Mouse (Mus musculus): ENCODE measurements around the gene Prkag2. TPM values are rescaled to one million over a fixed set of nuclear protein-coding genes. Genes with fewer than 3 reads are reported as not detected.
"Not testable (repeated sequence)": the region's sequence is repeated elsewhere in the genome, so short reads cannot be mapped to it uniquely, and the experiment has no call there.

Prkag2 gene
- total RNA-seq, 4 experiments from 2014 or later, result 143 to 198 (median 175) TPM

DNA sequence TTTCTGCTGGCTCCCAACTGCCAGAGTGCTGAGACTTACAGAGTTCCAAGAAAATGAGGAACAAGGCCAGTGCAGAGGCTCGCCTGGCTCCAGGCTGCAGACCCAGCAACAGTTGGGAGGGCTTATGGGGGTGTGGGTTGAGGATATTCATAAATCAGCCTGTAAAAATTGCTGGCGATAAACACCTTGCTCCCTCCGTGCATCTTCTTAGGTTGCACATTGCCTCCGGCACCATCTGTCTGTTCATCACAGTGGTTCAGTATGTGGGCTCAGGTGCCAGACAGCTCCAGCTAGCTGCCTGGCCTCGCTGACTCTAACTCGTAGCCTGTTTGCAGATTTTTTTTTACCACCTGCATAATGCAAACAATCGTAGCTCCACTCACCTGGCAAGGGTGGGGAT lies 13.4 kb downstream of the Prkag2 start:
- DNase-seq (ENCODE audit: low spot score in 2 of 2), result no peak

DNA sequence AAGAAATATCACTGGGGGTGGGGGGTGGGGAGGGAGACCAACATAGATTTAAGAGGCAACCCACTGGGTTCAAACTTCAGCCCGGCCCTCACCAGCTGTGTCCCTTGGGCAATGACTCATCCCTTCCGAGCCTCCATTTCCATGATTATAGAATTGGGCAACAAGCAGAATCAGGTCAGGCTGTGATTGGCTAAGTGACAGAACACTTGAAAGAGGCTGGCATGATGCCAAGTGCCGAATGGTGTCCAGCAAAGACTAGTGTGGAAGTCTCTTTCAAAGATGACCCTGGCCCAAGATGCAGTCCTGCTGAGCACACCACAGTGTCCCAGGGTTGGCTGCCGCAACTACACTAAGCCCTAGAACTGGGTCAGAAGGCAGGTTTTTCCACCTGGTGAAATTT lies 14.2 kb downstream of the Prkag2 start:
- DNase-seq (ENCODE audit: low spot score in 2 of 2), result peak; percentile 63 to 73

DNA sequence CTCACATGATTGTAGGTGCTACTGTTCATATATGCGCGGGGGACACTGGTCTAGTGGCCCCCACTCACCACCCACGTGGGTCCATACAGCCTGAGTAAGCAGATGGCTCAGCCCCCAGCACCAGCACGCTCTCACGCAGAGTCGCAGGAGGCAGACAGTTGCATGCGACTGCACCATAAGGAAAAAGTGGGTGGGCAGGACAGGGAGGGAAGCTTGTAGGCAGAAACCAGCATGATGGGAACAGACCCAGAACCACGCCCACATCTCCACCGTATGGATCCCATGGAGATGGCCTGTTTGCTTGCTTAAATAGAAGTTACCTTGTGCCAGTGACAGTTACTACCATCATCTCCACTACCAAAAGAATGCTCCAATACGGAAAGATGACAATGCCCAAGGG lies 15.3 kb downstream of the Prkag2 start:
- DNase-seq (ENCODE audit: low spot score in 2 of 2), result peak; percentile 89 to 91

DNA sequence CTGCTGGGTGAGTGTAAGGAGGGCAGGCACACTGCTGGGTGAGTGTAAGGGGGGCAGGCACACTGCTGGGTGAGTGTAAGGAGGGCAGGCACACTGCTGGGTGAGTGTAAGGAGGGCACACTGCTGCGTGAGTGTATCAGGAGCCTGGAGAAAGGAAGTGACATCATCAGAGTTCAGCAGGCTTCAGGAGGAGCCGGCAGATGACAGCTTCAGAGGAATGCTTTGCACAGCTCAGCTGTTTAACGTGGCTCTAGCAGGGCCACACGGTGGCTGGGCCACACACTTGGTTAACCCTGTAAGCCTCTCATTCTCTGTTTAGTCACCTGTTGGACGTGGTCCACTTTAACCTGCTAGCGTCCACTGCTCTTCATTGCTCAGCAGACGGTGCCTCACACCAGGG lies 16.6 kb downstream of the Prkag2 start:
- no peak for DNase-seq (ENCODE audit: low spot score in 2 of 2)

GRCm38 (mm10) chr5:25082542-25082941 lies 17.9 kb downstream of the Prkag2 start:
- DNase-seq (ENCODE audit: low spot score in 2 of 2), result no peak

DNA sequence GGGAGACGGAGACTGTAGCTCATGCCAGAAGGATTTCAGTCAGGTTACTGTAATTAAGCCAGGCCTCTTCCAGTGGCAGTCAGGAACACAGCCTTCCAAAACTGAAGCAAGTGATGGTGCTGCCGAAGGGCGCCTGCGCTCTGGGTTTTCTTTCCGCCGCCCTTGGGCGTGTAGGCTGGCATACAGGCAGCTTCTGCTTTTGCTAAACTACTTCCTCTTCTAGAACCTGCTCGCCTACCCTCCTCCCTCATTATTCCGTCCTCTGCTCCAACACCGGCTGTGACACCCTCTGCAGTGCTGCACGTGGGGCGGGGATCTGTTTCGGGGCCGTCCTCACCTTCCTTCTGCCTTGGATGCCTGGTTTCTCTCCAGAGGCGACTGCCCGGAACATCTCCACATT lies 18.9 kb downstream of the Prkag2 start:
- peak; percentile 80 for DNase-seq (ENCODE audit: low spot score in 2 of 2)

- no peak for DNase-seq (ENCODE audit: low spot score in 2 of 2)
Observed at GRCm38 (mm10) chr5:25080994-25081393, 19.4 kb downstream of the Prkag2 start.

DNA sequence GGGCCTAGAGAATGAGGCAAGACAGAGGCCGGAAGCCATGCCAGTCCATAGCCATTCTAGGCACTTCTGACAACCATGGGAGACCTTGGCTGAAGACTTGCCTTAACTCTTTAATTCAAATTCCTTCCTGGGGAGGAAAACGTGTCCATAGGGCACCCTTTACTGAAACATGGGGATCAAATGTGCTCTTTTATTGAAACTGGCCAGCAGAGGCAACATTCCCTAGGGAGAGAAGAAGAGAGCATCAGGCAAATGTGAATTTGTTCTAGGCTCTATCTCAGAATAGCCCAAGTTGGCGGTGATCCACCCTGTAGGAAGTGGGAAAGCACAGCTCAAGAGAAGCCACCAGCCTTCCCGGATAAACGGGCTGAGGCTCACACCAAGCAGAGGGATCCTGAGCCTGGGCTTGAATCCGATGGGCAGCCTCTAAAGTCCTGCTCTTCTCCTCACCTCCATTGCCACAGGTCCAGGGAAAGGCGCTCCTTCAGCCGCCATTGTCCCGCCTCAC lies 19.9 kb downstream of the Prkag2 start:
- peak in 1 of 2 experiments; percentile 74 for DNase-seq (ENCODE audit: low spot score in 2 of 2)

DNA sequence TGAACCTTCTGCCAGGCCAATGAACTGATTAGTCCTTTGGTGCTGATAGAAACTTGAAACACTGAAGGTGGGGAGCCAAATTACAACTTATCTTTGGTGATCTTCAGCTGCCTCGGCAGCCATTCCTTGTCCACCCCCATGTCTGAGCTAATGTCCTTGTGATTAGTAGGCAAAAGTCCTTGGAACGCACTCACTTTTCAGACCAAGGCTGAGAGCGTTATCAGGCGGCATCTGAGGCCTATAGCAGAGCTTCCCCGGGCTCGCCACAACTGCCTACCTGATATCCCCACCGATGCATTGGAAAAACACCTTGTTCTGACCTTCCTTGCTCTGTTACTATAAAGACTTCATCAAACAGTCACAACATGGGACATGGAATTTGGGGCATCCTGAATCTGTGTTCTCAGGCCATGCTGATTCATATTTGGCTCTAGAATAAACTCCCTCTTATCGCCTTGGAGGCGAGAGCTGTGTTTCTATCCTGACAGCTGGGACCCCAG lies 20.6 kb downstream of the Prkag2 start:
- DNase-seq (ENCODE audit: low spot score in 2 of 2), result no peak

- DNase-seq (ENCODE audit: low spot score in 2 of 2), result no peak
Observed at GRCm38 (mm10) chr5:25077873-25078651, 22.4 kb downstream of the Prkag2 start.

GRCm38 (mm10) chr5:25077258-25077657 lies 23.2 kb downstream of the Prkag2 start:
- not testable (repeated sequence) for DNase-seq (ENCODE audit: low spot score in 2 of 2)

DNA sequence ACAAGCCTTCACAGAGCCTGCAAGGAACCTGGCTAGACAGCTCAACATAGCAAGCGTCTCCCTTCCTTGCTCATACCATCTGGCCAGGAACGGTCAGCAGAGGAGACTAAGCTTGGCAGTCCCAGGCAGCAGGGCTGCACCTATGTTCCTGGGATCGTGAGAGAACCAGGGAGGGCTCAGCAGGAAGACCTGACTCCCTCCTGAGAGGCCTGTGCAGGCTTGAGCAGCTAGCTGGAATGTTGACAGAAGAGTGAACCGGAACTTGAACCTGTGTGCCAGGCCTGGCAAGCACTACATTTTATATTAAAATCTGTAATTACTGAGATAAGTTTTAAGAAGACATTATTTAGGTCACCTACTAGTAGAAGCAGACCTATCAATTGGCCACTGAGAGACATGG lies 24.8 kb downstream of the Prkag2 start:
- no peak for DNase-seq (ENCODE audit: low spot score in 2 of 2)

DNA sequence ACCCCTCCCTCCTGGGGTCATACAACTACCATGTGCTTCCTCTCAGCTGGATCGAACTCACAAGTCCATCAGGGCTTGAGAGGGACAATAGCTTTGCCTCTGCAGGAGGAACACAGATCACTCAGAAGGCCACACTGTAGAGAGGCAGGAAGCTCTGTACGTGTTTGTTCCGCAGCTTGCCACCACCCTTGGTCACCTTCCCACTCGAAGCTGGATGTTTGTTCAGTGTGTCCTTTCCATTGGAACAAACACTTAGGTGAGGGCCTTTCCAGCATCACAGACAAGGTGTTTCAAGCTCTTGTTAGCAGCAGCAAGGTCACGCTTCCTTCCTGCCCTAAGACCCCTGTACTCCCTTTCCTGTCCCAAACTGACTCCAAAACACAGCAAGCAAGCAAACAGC lies 30.6 kb downstream of the Prkag2 start:
- DNase-seq (ENCODE audit: low spot score in 2 of 2), result no peak

- DNase-seq (ENCODE audit: low spot score in 2 of 2), result no peak
Observed at GRCm38 (mm10) chr5:25067122-25067521, 33.3 kb downstream of the Prkag2 start.

DNA sequence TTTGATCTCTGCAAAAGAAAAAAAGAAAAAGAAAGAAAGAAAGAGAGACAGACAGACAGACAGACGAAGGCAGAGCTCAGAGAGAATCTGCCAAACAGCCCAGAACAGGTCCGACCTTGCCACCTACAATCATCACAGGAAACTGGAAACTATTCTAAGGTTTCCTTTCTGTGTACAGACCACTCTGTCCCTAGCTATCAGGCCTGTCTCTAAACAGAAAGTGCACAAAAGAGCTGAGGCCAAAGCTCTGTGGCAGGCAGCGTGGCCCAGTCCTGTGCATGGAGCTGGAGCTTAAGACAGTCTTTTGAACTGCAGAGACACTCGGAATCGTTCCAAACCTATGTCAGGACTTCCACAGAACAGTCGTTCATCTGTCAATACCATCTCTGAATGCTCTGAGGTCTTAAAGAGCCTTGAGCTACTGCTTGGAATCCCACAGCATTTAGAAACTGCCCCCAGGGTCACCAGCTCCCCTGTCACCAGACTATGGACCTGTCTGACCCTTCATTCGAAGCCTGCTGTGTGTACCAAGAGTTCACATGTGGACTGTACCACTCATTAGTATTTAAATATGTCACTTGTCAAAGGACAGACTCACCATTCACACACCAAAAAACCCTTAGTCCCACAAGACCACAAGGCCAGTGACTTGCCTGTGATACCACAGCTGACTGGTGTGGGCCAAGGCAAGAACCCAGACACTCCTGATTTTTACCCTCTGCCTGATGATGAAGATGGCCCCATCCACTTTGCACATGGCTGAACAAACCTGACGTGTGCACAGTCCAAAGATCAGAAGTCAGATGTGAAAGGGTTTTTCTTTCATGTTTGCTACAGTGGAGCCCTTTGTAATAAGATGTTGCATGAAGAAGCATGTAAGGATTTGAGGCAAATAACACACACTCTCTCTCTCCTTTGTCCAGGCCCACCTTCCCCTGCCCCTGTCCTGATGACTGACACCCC lies 35.9 kb downstream of the Prkag2 start:
- DNase-seq (ENCODE audit: low spot score in 2 of 2), result no peak

DNA sequence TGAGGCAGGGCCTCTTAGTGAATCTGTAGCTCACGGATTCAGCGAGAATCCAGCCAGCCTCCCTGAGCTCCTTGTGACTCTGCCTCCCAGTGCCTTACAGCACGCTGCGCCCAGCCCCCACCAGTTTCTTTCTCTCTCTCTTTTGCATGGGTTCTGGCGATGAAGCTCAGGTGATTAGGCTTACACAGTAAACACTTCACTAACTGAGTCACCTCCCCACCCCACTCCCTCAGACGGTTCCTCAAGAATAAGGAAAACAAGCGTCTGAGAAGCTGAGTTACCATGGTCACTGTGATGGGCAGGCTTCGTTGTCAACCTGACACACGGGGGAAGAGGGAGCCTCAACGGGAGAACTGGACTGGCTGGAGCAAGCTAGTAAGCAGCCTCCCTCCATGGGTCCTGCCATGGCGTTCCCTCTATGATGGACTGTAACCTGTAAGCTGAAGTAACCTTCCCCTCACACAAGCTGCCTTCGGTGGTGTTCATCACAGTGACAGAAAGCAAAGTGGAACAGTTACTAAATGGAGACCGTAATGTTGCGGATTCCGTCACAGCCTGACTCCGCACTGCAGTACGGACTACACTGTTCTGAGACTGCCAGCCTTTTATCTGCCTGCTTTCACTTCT lies 37.8 kb downstream of the Prkag2 start:
- DNase-seq (ENCODE audit: low spot score in 2 of 2), result no peak

- DNase-seq (ENCODE audit: low spot score in 2 of 2), result peak; percentile 60 to 63
Observed at GRCm38 (mm10) chr5:25058853-25059741, 41.3 kb downstream of the Prkag2 start.

DNA sequence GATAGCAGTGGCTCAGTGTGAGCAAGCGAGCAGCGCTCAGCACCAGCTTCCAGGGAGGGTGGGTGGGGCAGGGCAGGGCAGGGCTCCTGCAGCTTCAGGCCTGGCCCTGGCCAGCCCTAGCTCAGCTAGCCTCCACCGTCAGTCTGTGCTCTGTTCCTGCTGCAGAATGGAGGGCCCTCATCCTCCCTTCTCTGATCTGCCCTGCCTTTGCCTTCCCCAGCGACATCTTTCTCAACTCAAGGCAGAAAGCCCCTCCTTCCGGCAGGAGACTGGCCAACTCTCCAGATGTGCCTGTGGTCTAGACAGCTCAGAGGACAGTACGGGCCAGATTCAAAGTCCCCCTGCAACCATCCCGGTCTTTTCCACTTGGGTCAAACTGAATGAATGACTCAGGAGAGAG lies 42.0 kb downstream of the Prkag2 start:
- no peak for DNase-seq (ENCODE audit: low spot score in 2 of 2)

DNA sequence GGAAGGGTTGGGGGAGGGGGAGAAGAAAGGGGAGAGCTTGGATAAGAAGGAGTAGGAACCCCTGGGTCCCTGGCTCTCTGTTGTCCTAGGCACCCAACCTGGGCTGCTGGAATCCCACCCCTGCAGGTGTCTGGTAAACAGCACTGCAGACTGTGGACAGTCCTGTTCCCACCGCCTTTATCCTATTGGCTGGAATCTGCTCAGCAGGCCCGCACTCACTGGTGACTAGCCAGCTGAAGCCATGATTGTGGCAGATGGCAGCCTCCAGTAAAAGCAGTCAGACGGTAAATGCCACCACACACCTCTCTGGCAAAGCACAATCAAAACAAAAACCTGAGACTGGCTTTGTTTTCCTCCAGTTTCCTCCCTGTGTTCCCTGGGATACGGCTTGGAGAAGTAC lies 45.2 kb downstream of the Prkag2 start:
- peak; percentile 57 to 75 for DNase-seq (ENCODE audit: low spot score in 2 of 2)

DNA sequence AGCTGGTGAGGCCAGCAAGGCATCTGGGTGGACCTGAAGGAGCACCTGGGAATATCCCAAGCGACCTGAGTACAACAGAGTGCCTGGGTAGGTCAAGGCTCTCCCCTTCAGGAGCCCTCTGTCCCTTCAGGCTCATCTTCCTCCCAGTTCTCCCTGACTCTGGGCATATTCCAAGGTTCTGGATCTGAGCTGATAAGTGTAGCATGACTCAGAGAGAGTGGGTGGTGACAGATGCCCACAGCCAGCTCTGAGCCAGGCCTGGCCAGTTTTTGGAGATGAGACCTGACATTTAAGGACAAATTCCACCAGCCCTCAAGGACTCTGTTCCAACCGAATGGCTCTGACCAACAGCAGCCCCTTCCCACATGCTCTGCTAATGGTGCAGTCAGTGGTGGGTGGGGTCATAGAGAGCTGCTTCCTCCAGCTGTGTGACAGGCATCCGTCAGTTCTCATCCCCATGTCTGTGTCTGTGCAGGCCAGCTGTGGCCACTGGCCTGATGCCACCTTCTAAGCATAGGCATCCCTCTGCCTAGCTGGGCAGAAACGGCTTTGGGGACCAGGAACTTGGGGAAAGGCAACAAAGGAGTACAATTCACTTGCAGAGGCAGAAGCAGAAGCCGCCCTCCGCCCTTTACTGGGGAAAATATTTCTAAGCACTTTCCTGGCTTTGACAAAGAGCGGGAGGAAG lies 46.3 kb downstream of the Prkag2 start:
- DNase-seq (ENCODE audit: low spot score in 2 of 2), result peak in 1 of 2 experiments; percentile 55
